Mouse (Mus musculus): ENCODE measurements at regions not wholly inside any gene's neighbourhood (a gene's known extent, or its start where the extent isn't known, plus 50 kb on each side); places are given as distances from the start of the nearest gene placed in this dataset.

DNA sequence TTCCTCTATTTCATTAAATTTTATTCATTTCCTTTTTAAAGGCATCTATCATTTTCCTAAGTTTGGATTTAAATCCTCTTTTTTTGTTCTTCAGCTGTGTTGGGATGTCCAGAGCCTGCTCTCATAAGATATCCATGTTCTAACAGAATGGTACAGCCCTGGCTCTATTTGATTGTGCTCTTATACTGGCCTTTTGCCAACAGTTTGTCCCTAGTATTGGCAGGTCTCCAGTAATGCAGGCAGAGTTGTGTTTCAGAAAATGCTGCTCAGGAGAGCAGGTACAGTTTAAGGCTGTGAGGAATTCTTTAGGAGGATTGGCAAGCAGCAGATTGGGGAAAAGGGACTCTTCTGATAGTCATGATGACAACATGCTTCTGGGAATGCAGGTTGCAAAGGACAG lies 797.1 kb upstream of the Slit2 start:
- ATAC-seq (ENCODE audit: low TSS enrichment) = no peak

DNA sequence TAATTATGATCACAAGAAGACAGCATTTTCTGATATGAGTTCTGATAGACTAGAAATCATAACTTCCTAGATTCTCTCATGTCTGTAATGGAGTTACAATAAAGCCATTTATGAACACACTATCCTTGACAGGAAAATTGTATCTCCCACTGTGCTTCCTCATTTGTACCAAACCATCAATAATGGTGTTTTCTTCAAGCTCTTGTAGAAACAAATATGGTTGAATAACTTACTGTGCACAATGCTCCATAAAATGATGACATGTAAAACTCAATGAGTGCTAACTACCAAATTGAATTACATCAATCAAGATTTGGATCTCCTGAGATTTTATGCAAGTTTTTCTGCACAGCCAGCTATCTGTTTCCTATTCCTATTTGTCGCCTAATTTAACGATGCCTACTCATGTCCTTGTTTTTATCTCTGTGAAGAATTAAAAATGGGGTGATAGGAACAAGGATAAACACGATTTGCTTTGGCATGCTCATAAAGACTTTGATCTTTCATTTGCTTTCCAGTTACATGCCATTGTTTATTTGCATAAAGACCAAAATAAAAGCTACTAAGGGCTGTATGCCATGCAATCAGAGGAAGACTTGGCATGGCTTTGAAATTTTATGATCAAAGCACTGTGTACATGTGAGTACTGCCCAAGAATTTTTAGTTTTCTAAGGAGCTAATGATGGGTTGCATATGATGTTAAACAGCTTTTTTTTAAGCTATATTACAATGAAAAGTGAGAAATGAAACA lies 780.6 kb upstream of the Slit2 start:
- no peak for ATAC-seq (ENCODE audit: low TSS enrichment)

- no peak for ATAC-seq (ENCODE audit: low TSS enrichment)
These were observed 780.0 kb upstream of the Slit2 start for GRCm38 (mm10) chr5:47202915-47203296.

DNA sequence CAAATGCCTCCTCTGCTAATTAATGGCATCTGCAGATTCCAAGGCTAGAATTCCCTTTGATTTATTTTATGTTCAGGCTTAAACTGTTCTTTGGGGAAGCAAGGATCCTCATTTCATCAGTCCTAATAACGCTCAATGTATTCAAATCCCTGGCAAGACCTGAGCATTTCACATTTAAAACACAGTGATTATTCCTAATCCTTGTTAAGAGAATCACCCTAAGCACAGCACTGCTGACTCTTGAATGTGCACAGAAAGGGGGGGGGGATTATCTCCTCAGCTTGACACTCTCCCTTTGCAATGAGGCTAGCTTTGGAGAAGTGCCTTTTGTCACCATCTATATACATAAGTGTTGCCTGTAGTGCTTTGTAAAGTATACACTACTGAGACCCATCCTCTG lies 772.4 kb upstream of the Slit2 start:
- no peak for ATAC-seq (ENCODE audit: low TSS enrichment)

DNA sequence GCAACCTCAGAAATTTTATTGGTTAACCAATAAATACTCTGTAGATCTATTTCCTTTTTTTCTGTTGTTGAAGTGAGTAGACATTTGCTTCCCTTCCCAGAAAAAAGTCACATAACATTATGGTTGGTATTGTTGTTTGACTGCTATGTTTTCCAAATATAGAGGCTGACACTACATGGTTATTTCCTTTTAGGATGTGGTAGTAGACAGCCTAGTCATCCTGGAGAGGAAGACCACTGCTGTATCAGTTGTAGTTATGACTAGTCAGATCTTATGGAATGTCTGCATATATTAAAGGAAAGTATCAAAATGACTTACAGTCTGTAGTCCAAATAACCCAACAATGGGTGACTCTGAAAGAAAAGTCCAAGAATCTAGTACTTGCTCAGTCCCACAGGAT lies 767.5 kb upstream of the Slit2 start:
- ATAC-seq (ENCODE audit: low TSS enrichment) = no peak

GRCm38 (mm10) chr5:47225247-47225646 lies 757.7 kb upstream of the Slit2 start:
- ATAC-seq (ENCODE audit: low TSS enrichment) = no peak

DNA sequence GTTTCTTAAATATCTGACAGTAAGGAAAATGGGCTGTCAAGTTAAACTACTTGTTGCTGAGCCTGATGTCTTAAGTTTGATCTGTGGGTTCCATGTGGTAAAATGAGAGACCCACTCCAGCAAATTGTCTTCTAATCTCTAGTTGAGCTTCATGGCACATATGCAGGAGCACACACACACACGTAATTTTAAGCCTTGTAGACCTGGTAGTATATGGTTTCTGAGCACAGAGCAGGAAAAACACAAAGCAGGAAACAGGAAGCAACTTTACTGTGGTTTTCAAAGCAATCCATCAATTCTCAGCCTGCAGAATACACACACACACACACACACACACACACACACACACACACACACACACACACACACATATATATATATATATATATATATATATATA lies 746.8 kb upstream of the Slit2 start:
- no peak for ATAC-seq (ENCODE audit: low TSS enrichment)

- ATAC-seq (ENCODE audit: low TSS enrichment) = no peak
These were observed 742.9 kb upstream of the Slit2 start for GRCm38 (mm10) chr5:47240060-47240459.

DNA sequence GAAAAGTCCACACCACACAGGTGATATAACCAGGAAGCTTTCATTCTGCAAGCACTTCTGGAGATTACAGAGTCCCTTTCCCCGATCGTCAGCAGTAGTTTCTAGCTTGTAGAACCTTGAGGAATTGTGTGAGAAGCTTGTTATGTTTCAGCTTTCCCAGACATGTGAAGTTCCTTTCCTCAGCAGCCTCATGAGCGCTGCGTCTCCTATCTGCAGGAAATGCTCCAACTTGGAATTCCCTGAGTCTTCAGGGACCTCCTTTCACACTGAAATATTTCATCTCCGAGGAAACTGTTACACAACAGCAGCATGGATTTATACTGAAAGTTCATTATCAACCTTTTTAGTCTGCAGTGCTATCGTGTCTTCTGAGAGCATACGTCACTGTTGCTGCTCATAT lies 742.4 kb upstream of the Slit2 start:
- peak; percentile 85 for ATAC-seq (ENCODE audit: low TSS enrichment)

DNA sequence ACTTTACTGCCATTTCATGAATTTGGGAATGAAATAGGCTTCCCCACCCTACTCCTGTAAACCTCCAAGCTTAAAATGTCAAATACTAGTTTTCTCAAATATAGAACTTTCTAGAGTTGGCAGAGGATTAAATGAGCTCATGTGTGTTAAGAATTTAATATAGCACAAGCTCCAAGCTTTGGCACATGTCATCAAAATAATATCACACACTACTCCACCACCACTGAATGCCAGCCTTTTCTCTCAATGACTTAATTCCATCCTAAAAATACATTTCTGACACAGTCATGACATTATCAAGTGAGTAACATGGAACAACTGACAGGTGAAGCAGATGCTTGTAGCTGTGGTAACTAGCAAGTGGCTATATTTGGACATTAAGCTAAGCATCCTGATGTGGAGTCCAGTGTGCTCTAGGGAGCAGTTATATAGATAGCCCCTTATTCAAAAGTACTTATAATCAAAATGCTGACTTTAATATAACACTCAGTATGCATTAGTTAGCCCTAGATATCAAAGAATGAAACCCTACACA lies 728.0 kb upstream of the Slit2 start:
- ATAC-seq (ENCODE audit: low TSS enrichment) = peak; percentile 55; the same call in 1 of the 2 replicates

DNA sequence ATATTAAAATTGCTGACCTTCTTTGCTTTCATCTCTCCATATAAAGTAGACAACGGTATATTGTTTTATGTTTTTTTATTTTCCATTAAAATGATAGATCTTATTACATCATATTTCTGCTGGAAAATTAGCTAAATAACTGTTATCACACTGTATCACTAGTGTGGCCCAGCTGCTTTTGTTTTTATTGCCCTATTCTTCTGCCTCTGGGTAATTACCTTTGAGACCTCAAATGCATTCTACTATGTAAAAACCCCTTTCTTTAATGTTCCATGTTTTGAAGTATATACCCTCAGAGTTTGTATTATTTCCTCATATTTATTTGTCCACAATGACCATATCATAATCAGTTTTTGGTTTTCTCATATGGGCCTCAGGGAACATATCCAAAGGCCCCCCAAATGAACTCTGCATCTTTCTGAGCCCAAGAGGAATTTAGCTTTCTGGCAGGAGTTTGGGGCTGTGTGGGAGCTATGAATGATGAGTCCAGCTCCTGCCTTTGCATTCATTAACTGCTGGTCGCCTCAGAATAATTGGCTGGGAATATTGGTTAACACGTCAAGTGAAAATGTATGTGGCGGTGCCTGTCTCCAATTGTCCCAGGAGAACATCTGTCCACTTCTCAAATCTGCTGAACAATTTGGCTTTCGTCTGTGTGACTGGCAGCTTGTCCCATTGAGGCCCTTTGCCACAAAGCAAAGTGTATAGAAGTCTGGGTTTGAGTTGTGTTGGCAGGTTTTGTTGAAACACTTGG lies 721.1 kb upstream of the Slit2 start:
- no peak for ATAC-seq (ENCODE audit: low TSS enrichment)

GRCm38 (mm10) chr5:47272642-47273041 lies 710.3 kb upstream of the Slit2 start:
- no peak for ATAC-seq (ENCODE audit: low TSS enrichment)

DNA sequence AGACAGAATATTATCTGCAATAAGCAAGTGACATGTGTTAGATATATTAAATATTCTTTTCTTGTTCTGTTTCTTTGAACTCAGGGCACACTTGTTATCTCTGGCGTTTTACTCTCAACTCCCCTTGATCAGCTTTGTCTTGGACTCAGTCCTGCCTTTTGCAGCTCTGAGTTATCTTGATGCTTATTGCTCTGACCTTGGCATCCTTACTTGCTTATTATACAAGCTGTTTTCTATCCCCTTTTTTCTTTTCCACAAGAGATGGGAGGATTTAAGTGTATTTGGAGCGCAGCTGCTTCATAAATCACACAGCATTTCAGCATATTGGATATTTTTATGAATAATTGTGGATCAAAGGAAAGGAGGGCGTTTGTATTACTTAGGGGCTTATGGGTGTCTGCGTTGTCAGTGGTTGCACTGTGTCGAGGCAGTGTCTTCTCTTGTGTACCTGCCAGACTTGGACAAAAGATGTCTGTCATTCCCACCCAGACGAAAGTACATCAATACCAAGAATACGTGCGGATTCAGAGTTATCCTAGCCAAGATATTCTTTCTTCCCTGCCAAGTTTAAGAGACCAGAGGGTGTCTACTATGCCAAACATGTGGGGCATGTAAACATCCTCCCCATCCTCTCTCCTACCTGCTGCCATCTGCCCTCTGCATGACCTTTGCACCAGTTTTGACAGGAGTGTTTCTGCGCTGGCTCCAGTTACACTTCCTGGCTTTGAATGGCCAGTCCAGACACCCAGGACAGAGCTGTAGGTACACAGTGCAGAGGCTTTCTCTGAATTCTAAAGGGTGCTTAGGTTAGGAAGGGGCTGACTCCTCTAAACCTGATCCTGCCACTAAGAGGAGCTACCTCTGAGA lies 709.3 kb upstream of the Slit2 start:
- no peak for ATAC-seq (ENCODE audit: low TSS enrichment)

DNA sequence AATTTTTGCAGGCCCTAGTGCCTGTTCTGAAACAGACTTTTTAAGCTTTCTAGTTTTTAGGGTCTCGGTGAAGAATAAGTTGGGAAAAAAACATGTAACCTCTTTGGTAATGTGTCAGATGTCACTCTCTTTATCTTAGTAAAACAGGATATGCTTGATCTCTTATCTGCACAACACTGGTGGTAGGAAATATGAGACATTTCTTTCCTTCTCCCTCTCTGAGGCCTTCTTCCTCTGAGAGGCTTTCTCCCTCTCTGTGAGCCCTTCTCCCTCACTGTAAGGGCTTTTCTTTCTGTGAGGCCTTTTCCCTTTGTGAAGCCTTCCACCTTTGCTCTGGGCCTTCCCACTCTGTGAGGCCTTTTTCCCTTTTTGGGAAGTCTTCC lies 708.7 kb upstream of the Slit2 start:
- no peak for ATAC-seq (ENCODE audit: low TSS enrichment)

GRCm38 (mm10) chr5:47276231-47277195 lies 706.4 kb upstream of the Slit2 start:
- ATAC-seq (ENCODE audit: low TSS enrichment) = no peak

GRCm38 (mm10) chr5:47279630-47280029 lies 703.3 kb upstream of the Slit2 start:
- no peak for ATAC-seq (ENCODE audit: low TSS enrichment)

- peak; percentile 97 for ATAC-seq (ENCODE audit: low TSS enrichment)
These were observed 683.3 kb upstream of the Slit2 start for GRCm38 (mm10) chr5:47299602-47300001.

GRCm38 (mm10) chr5:47317506-47317905 lies 665.4 kb upstream of the Slit2 start:
- ATAC-seq (ENCODE audit: low TSS enrichment) = no peak

DNA sequence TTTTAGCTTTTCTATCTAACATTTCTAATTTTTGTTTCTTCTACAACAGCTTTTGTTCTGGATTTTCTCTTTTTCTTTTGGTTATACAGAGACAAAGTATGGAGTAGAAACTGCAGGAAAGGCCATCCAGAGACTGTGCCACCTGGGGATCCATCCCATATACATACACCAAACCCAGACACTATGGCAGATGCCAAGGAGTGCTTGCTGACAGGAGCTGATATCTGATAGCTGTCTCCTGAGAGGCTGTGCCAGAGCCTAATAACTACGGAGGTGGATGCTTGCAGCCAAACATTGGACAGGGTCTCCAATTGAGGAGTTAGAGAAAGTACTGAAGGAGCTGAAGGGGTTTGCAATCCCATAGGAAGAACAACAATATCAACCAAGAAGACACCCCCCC lies 664.8 kb upstream of the Slit2 start:
- ATAC-seq (ENCODE audit: low TSS enrichment) = no peak

DNA sequence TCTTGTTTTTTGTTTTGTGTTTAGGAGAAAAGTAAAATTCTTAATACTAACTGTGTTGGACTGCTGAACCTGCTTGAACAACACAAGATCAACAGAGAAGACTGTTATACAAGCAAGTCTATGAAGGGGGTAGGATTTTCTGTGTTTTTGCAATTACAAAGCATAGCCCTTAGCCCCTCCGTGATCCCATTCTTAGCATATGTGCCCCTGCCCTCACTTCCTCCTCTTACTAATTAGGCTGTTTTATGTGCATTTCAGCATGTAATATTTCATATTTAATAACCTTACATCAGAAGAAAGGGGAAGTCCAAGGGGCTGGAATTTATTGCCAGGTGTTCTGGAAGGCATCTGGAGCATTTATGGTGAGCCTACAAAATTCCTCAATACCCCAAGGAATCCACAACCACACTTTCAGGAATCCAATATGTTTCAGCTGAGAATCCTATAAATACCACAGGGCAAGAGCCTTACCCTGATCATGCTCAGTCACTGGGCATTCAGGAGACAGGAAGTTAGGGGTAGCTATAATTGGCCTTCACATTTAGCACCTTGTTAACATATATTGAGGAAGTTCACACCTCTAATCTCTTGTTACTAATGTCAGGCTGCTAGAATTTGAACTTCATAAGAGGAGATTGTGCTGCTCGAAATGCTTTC lies 660.3 kb upstream of the Slit2 start:
- ATAC-seq (ENCODE audit: low TSS enrichment) = no peak; the same call in 1 of the 2 replicates

DNA sequence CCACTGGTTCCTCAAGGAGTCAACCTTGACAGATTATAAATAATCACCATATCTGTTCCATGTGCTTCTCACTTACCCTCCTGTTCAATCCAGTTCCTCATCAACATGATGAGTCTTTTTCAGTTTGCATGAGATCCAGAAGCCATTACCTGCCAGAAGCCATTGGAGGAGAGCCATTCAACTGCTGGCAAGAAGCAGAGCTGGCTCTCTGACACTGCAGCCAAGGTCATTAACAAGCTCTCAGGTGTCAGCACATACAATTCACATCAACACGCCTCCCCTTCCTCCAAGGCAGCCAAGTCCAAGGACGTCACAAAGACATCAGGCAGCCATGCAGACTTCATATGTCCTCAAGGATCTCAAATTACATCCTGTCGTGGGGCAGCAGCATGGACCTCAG lies 648.6 kb upstream of the Slit2 start:
- ATAC-seq (ENCODE audit: low TSS enrichment) = no peak

Measured in frontal cortex, adult (tissue).